Mouse (Mus musculus) right cerebral cortex, postnatal 10 days (tissue): ENCODE measurements around the gene Hoxa4.
A peak's percentile ranks its signal among the peaks of the same experiment; 100 is the strongest.

ENCODE experiments used
- DNase-seq, 2 experiments: peaks; one replicate each; pipeline ENCODE4 v3.0.0; 2021; ENCODE audit warnings: low spot score in 2 of 2

The Hoxa4 gene

GRCm38 (mm10) chr6:52228475-52229465 is 37.2 kb upstream of the Hoxa4 start:
- DNase-seq: no peak

- no peak for DNase-seq
Observed at GRCm38 (mm10) chr6:52227470-52228222, 36.1 kb upstream of the Hoxa4 start.

- DNase-seq: no peak
Observed at GRCm38 (mm10) chr6:52226569-52227257, 35.2 kb upstream of the Hoxa4 start.

GRCm38 (mm10) chr6:52225612-52226568 is 34.3 kb upstream of the Hoxa4 start:
- no peak for DNase-seq

- DNase-seq: no peak
Observed at GRCm38 (mm10) chr6:52224895-52225611, 33.5 kb upstream of the Hoxa4 start.

- DNase-seq: no peak
Observed at GRCm38 (mm10) chr6:52223939-52224760, 32.6 kb upstream of the Hoxa4 start.

GRCm38 (mm10) chr6:52222729-52223128 is 31.2 kb upstream of the Hoxa4 start:
- no peak for DNase-seq

- DNase-seq: no peak
Observed at GRCm38 (mm10) chr6:52221993-52222685, 30.6 kb upstream of the Hoxa4 start.

GRCm38 (mm10) chr6:52221337-52221992 is 29.9 kb upstream of the Hoxa4 start, which contains the start of gene Hoxa7:
Hoxa7 (minus strand) TSS chr6:52221854.
- peak; percentile 81 to 82 for DNase-seq

- no peak for DNase-seq
Observed at GRCm38 (mm10) chr6:52220865-52221310, 29.3 kb upstream of the Hoxa4 start.

- DNase-seq: no peak
Observed at GRCm38 (mm10) chr6:52220003-52220864, 28.7 kb upstream of the Hoxa4 start.

GRCm38 (mm10) chr6:52219234-52219942 is 27.8 kb upstream of the Hoxa4 start:
- no peak for DNase-seq

GRCm38 (mm10) chr6:52218643-52219215 is 27.2 kb upstream of the Hoxa4 start:
- no peak for DNase-seq

- DNase-seq: no peak
Observed at GRCm38 (mm10) chr6:52217895-52218642, 26.5 kb upstream of the Hoxa4 start.

- DNase-seq: no peak
Observed at GRCm38 (mm10) chr6:52217459-52217768, 25.9 kb upstream of the Hoxa4 start.
